8 mouse cellular contexts compared by ENCODE assay signal in the genomic region with DNA sequence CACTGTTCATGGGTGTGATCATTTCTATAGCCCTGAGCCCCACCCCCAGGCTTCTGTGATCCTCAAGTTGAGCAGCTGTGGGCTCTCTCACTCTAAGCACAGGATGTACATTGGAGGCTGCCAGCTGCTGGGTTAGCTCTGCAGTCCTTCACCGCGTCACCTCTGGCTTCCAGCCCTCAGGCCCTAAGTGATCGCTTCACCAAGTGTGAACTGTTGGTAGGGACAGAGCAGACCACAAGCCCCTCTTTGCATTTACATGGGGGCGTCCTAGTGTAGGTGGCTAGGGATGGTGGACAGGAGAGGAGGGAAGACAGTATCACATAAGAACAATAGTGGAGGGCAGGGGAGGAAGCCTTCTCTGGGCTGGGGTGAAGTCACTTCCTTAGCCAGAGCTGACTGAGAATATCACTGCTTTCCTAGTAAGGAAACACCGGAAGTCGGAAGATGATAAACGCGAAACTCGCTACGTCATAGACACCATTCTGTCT. TPM values are rescaled to one million over a fixed set of nuclear protein-coding genes. Genes with fewer than 3 reads are reported as not detected.
DNase-seq lines count a peak whose midpoint lies in the region; ATAC-seq lines count a peak whose summit lies in the region.

No protein-coding gene starts in this region.

- no peak overlapping the region for H3K9ac ChIP-seq in midbrain, embryonic 13.5 days (replicated peaks)
- H3K9ac ChIP-seq in heart, embryonic 15.5 days, result no peak overlapping the region
- no peak overlapping the region for H3K9ac ChIP-seq in liver, embryonic 13.5 days
- H3K9ac ChIP-seq in forebrain, embryonic 13.5 days, result no peak overlapping the region

- no peak overlapping the region for H3K4me2 ChIP-seq in midbrain, embryonic 13.5 days (replicated peaks)
- H3K4me2 ChIP-seq in heart, embryonic 15.5 days, result no peak overlapping the region
- H3K4me2 ChIP-seq in liver, embryonic 13.5 days, result peak overlapping the region; percentile 28; the same call in 1 of the 2 replicates
- H3K4me2 ChIP-seq in forebrain, embryonic 13.5 days, result no peak overlapping the region

- no peaks in the 10 kb centered on the region for H3K9me3 ChIP-seq in midbrain, embryonic 10.5 days (replicated peaks)
- no peaks in the 10 kb centered on the region for H3K9me3 ChIP-seq in midbrain, embryonic 13.5 days
- no peaks in the 10 kb centered on the region for H3K9me3 ChIP-seq in heart, embryonic 15.5 days (replicated peaks)
- H3K9me3 ChIP-seq in liver, embryonic 13.5 days (replicated peaks), result no peaks in the 10 kb centered on the region
- H3K9me3 ChIP-seq in forebrain, embryonic 13.5 days (replicated peaks), result no peaks in the 10 kb centered on the region

- no peak overlapping the region for H3K4me3 ChIP-seq in midbrain, embryonic 10.5 days
- no peak overlapping the region for H3K4me3 ChIP-seq in midbrain, embryonic 13.5 days (replicated peaks)
- no peak overlapping the region for H3K4me3 ChIP-seq in heart, embryonic 15.5 days
- no peak overlapping the region for H3K4me3 ChIP-seq in liver, embryonic 13.5 days (replicated peaks)
- H3K4me3 ChIP-seq in forebrain, embryonic 13.5 days, result no peak overlapping the region

- H3K27ac ChIP-seq in midbrain, embryonic 10.5 days (replicated peaks), result peak overlapping the region; percentile 63
- H3K27ac ChIP-seq in midbrain, embryonic 13.5 days, result no peak overlapping the region
- H3K27ac ChIP-seq in heart, embryonic 15.5 days, result peak overlapping the region; percentile 76
- H3K27ac ChIP-seq in liver, embryonic 13.5 days, result peak overlapping the region; percentile 74
- no peak overlapping the region for H3K27ac ChIP-seq in forebrain, embryonic 13.5 days

- H3K4me1 ChIP-seq in midbrain, embryonic 10.5 days, result peaks cover 11% of the 10 kb centered on the region; the same call in 1 of the 2 replicates
- H3K4me1 ChIP-seq in midbrain, embryonic 13.5 days (replicated peaks), result no peaks in the 10 kb centered on the region
- peaks cover 14% of the 10 kb centered on the region for H3K4me1 ChIP-seq in heart, embryonic 15.5 days (replicated peaks)
- H3K4me1 ChIP-seq in liver, embryonic 13.5 days (replicated peaks), result peaks cover 35% of the 10 kb centered on the region
- peaks cover 2% of the 10 kb centered on the region; the same call in 1 of the 2 replicates for H3K4me1 ChIP-seq in forebrain, embryonic 13.5 days

- ATAC-seq in midbrain, embryonic 13.5 days, result no peak
- peak; percentile 45; the same call in 1 of the 2 replicates for ATAC-seq in heart, embryonic 15.5 days (replicated peaks; ENCODE audit: insufficient number of reproducible peaks, insufficient read depth, low FRiP score, low read depth)
- ATAC-seq in liver, embryonic 13.5 days (ENCODE audit: low read depth), result peak; percentile 39; the same call in 1 of the 2 replicates
- ATAC-seq in forebrain, embryonic 13.5 days, result no peak

- no peaks in the 10 kb centered on the region for H3K36me3 ChIP-seq in midbrain, embryonic 10.5 days
- H3K36me3 ChIP-seq in midbrain, embryonic 13.5 days, result no peaks in the 10 kb centered on the region
- no peaks in the 10 kb centered on the region for H3K36me3 ChIP-seq in heart, embryonic 15.5 days
- H3K36me3 ChIP-seq in liver, embryonic 13.5 days, result no peaks in the 10 kb centered on the region
- no peaks in the 10 kb centered on the region for H3K36me3 ChIP-seq in forebrain, embryonic 13.5 days (ENCODE audit: poor library complexity, severe bottlenecking)

- no peak for DNase-seq in midbrain, embryonic 10.5 days (ENCODE audit: low spot score)
- DNase-seq in liver, embryonic 13.5 days, result no peak
- peak; percentile 72 to 75 for DNase-seq in spleen, postnatal 36 days (ENCODE audit: low spot score in 2 of 2)
- DNase-seq in adrenal gland, postnatal 10 days, result no peak
- DNase-seq in cerebellum, postnatal 14 days, result no peak

- peaks cover 11% of the 10 kb centered on the region for H3K27me3 ChIP-seq in midbrain, embryonic 10.5 days (ENCODE audit: low read depth, poor library complexity, severe bottlenecking)
- H3K27me3 ChIP-seq in midbrain, embryonic 13.5 days, result no peaks in the 10 kb centered on the region
- no peaks in the 10 kb centered on the region for H3K27me3 ChIP-seq in heart, embryonic 15.5 days
- no peaks in the 10 kb centered on the region for H3K27me3 ChIP-seq in liver, embryonic 13.5 days
- no peaks in the 10 kb centered on the region for H3K27me3 ChIP-seq in forebrain, embryonic 13.5 days

- WGBS in midbrain, embryonic 10.5 days, result 90% methylated on average over 10 of the region's 10 CpGs
- 90% methylated on average over 10 of the region's 10 CpGs for WGBS in midbrain, embryonic 13.5 days
- 65% methylated on average over 10 of the region's 10 CpGs for WGBS in heart, embryonic 15.5 days
- 40% methylated on average over 10 of the region's 10 CpGs for WGBS in liver, embryonic 13.5 days (ENCODE audit: insufficient replicate concordance)
- 93% methylated on average over 10 of the region's 10 CpGs for WGBS in forebrain, embryonic 13.5 days

RNA-seq across cellular contexts. Expression of a gene that starts 50.2 kb away (rescaled TPM):
- polyA plus RNA-seq in midbrain, embryonic 10.5 days (2016; fragmentation: Nextera tagmentation; extraction: Ambion mirVana), result 20.7 and 24.1 TPM in 2 replicates
- 30.4 and 32.3 TPM in 2 replicates for polyA plus RNA-seq in midbrain, embryonic 13.5 days (2015; fragmentation: Nextera tagmentation; extraction: Ambion mirVana)
- 7.4 and 9.1 TPM in 2 replicates for polyA plus RNA-seq in heart, embryonic 15.5 days (2015; fragmentation: Nextera tagmentation; extraction: Ambion mirVana)
- polyA plus RNA-seq in liver, embryonic 13.5 days (2015; fragmentation: Nextera tagmentation; extraction: Ambion mirVana), result 9.4 and 11.4 TPM in 2 replicates
- 10 to 100 TPM; 61.3 to 77.2 TPM for total RNA-seq in adrenal gland, postnatal 10 days (2021)
- 27.2 and 27.3 TPM in 2 replicates for polyA plus RNA-seq in forebrain, embryonic 13.5 days (2015; fragmentation: Nextera tagmentation; extraction: Ambion mirVana)

Comparison
In these comparisons a context has a peak if more than half of its experiments do, and no peak if none do; other contexts are left out.
1. H3K27ac ChIP-seq: peak in midbrain, embryonic 10.5 days (single experiment), heart, embryonic 15.5 days (single experiment) and liver, embryonic 13.5 days (single experiment); none in midbrain, embryonic 13.5 days (single experiment) and forebrain, embryonic 13.5 days (single experiment).
2. DNase-seq: peak in spleen, postnatal 36 days (2 of 2); none in midbrain, embryonic 10.5 days (single experiment), liver, embryonic 13.5 days (single experiment), adrenal gland, postnatal 10 days (single experiment) and cerebellum, postnatal 14 days (0 of 2).
3. ATAC-seq: peak in heart, embryonic 15.5 days (single experiment) and liver, embryonic 13.5 days (single experiment); none in midbrain, embryonic 13.5 days (single experiment) and forebrain, embryonic 13.5 days (single experiment).